ENCODE assay signal across 35 mouse cellular contexts in genomic region chr2:59932244-59932643, GRCm38 (mm10).
"Had no signal": no experiment of that assay in that cellular context is flagged by ENCODE, and none has a peak within 500 bp of the region (broad histone marks: within the 10 kb centered on the region; RNA-seq: fewer than 3 reads in every experiment).

No protein-coding gene starts in this region.

- H3K4me1 ChIP-seq: hindbrain, embryonic 10.5 days; hindbrain, embryonic 12.5 days; hindbrain, embryonic 13.5 days; hindbrain, embryonic 15.5 days; intestine, embryonic 15.5 days; kidney, embryonic 15.5 days had no signal

- H3K27me3 ChIP-seq: heart, embryonic 12.5 days; heart, embryonic 13.5 days; heart, embryonic 15.5 days; hindbrain, embryonic 12.5 days; hindbrain, embryonic 13.5 days; hindbrain, embryonic 15.5 days; intestine, embryonic 15.5 days; kidney, embryonic 15.5 days had no signal

- H3K4me2 ChIP-seq: heart, embryonic 11.5 days; heart, embryonic 12.5 days; heart, embryonic 13.5 days; heart, embryonic 15.5 days; hindbrain, embryonic 12.5 days; hindbrain, embryonic 13.5 days; hindbrain, embryonic 14.5 days; hindbrain, embryonic 15.5 days; intestine, embryonic 15.5 days; kidney, embryonic 15.5 days had no signal

- H3K4me3 ChIP-seq: heart, embryonic 10.5 days; heart, embryonic 12.5 days; heart, embryonic 13.5 days; heart, embryonic 15.5 days; hindbrain, embryonic 10.5 days; hindbrain, embryonic 12.5 days; hindbrain, embryonic 13.5 days; hindbrain, embryonic 15.5 days; intestine, embryonic 15.5 days; kidney, embryonic 15.5 days; layer of hippocampus, adult 2 months had no signal

- DNase-seq: heart, postnatal 10 days; heart, postnatal 14 days; heart, postnatal 36 days; heart, postnatal 4 days; kidney, adult 11 months; kidney, adult 18-20 months; kidney, adult 2 months; kidney, adult 8-10 months; kidney, adult 9 months; kidney, postnatal 10 days; kidney, postnatal 14 days; kidney, postnatal 25 days; kidney, postnatal 36 days; kidney, postnatal 4 days; layer of hippocampus, adult 9-11 months; layer of hippocampus, postnatal 36 days had no signal

- H3K9me3 ChIP-seq: heart, embryonic 10.5 days; heart, embryonic 12.5 days; heart, embryonic 13.5 days; heart, embryonic 15.5 days; hindbrain, embryonic 10.5 days; hindbrain, embryonic 12.5 days; hindbrain, embryonic 13.5 days; hindbrain, embryonic 15.5 days; intestine, embryonic 15.5 days; kidney, embryonic 15.5 days had no signal

- ATAC-seq: hindbrain, embryonic 16.5 days; hindbrain, postnatal 0 days; inflammation-experienced regulatory T-cells, adult 6 months; intestine, embryonic 15.5 days; intestine, embryonic 16.5 days; intestine, postnatal 0 days had no signal

- H3K27ac ChIP-seq: heart, embryonic 10.5 days; heart, embryonic 13.5 days; heart, embryonic 15.5 days; hindbrain, embryonic 10.5 days; hindbrain, embryonic 12.5 days; hindbrain, embryonic 13.5 days; hindbrain, embryonic 14.5 days; hindbrain, embryonic 15.5 days; hindbrain, postnatal 0 days; intestine, embryonic 15.5 days; kidney, embryonic 15.5 days; kidney, postnatal 0 days; layer of hippocampus, adult 2 months had no signal

- H3K9ac ChIP-seq: heart, embryonic 12.5 days; heart, embryonic 13.5 days; heart, embryonic 15.5 days; hindbrain, embryonic 12.5 days; hindbrain, embryonic 13.5 days; hindbrain, embryonic 14.5 days; hindbrain, embryonic 15.5 days; intestine, embryonic 15.5 days; kidney, embryonic 15.5 days had no signal
